Mouse (Mus musculus) 416B (cell line): ENCODE measurements around the gene Hsd17b14.

Experiments
- DNase-seq: peaks from one replicate; pipeline ENCODE4 v3.0.0; 2011; ENCODE audit warnings: low read depth

The Hsd17b14 gene

GRCm38 (mm10) chr7:45567112-45567779 is 12.6 kb downstream of the Hsd17b14 start:
- no peak for DNase-seq

GRCm38 (mm10) chr7:45567780-45568516 is 13.3 kb downstream of the Hsd17b14 start:
- peak; percentile 96 for DNase-seq

GRCm38 (mm10) chr7:45568601-45569473 is 14.1 kb downstream of the Hsd17b14 start:
- no peak for DNase-seq

- DNase-seq = peak; percentile 85
These were observed 15.5 kb downstream of the Hsd17b14 start, which contains the start of gene Bcat2 for GRCm38 (mm10) chr7:45570103-45570741. TSS of gene Bcat2 (plus strand) at chr7:45570153.

- DNase-seq = peak; percentile 36
These were observed 17.3 kb downstream of the Hsd17b14 start for GRCm38 (mm10) chr7:45571966-45572365.

- no peak for DNase-seq
These were observed 19.3 kb downstream of the Hsd17b14 start for GRCm38 (mm10) chr7:45573954-45574353.

GRCm38 (mm10) chr7:45574472-45575379 is 20.0 kb downstream of the Hsd17b14 start:
- no peak for DNase-seq

- DNase-seq = no peak
These were observed 31.2 kb downstream of the Hsd17b14 start for GRCm38 (mm10) chr7:45585923-45586322.

GRCm38 (mm10) chr7:45587631-45588592 is 33.2 kb downstream of the Hsd17b14 start:
- no peak for DNase-seq

- DNase-seq = peak; percentile 98
These were observed 34.5 kb downstream of the Hsd17b14 start for GRCm38 (mm10) chr7:45589173-45589572.

- no peak for DNase-seq
These were observed 35.2 kb downstream of the Hsd17b14 start for GRCm38 (mm10) chr7:45589898-45590297.

- DNase-seq = peak; percentile 66
These were observed 36.2 kb downstream of the Hsd17b14 start for GRCm38 (mm10) chr7:45590874-45591273.

GRCm38 (mm10) chr7:45591880-45592279 is 37.2 kb downstream of the Hsd17b14 start:
- no peak for DNase-seq

GRCm38 (mm10) chr7:45593118-45593815 is 38.6 kb downstream of the Hsd17b14 start:
- peak; percentile 96 for DNase-seq

- no peak for DNase-seq
These were observed 40.5 kb downstream of the Hsd17b14 start for GRCm38 (mm10) chr7:45595176-45595575.

GRCm38 (mm10) chr7:45596107-45596506 is 41.4 kb downstream of the Hsd17b14 start:
- DNase-seq = peak; percentile 63

- no peak for DNase-seq
These were observed 42.3 kb downstream of the Hsd17b14 start for GRCm38 (mm10) chr7:45597013-45597412.

GRCm38 (mm10) chr7:45597527-45597926 is 42.8 kb downstream of the Hsd17b14 start:
- no peak for DNase-seq
